Mouse (Mus musculus): ENCODE measurements around the gene Kbtbd12.

Kbtbd12 gene

GRCm38 (mm10) chr6:88637611-88638301, at the start of gene Kbtbd12:
Gene Kbtbd12 (minus strand): TSS chr6:88637950.
- DNase-seq (ENCODE audit: low read depth): no peak

GRCm38 (mm10) chr6:88683380-88684053, 45.8 kb upstream of the Kbtbd12 start:
- DNase-seq (ENCODE audit: low read depth): no peak

GRCm38 (mm10) chr6:88681026-88681425, 43.3 kb upstream of the Kbtbd12 start:
- no peak for DNase-seq (ENCODE audit: low read depth)

GRCm38 (mm10) chr6:88677738-88678137, 40.0 kb upstream of the Kbtbd12 start:
- DNase-seq (ENCODE audit: low read depth): no peak

- no peak for DNase-seq (ENCODE audit: low read depth)
Observed at GRCm38 (mm10) chr6:88676753-88677736, 39.3 kb upstream of the Kbtbd12 start.

GRCm38 (mm10) chr6:88675815-88676214, 38.1 kb upstream of the Kbtbd12 start:
- no peak for DNase-seq (ENCODE audit: low read depth)

- DNase-seq (ENCODE audit: low read depth): no peak
Observed at GRCm38 (mm10) chr6:88662284-88662683, 24.5 kb upstream of the Kbtbd12 start.

GRCm38 (mm10) chr6:88661696-88662095, 23.9 kb upstream of the Kbtbd12 start:
- no peak for DNase-seq (ENCODE audit: low read depth)

- no peak for DNase-seq (ENCODE audit: low read depth)
Observed at GRCm38 (mm10) chr6:88647564-88648295, 10.0 kb upstream of the Kbtbd12 start.

- no peak for DNase-seq (ENCODE audit: low read depth)
Observed at GRCm38 (mm10) chr6:88644786-88645185, 7.0 kb upstream of the Kbtbd12 start.

- DNase-seq (ENCODE audit: low read depth): no peak
Observed at GRCm38 (mm10) chr6:88641346-88641920, 3.7 kb upstream of the Kbtbd12 start.

- DNase-seq (ENCODE audit: low read depth): no peak
Observed at GRCm38 (mm10) chr6:88640331-88640730, 2.6 kb upstream of the Kbtbd12 start.

- DNase-seq (ENCODE audit: low read depth): no peak
Observed at GRCm38 (mm10) chr6:88639921-88640320, 2.2 kb upstream of the Kbtbd12 start.

GRCm38 (mm10) chr6:88639372-88639920, 1.7 kb upstream of the Kbtbd12 start:
- no peak for DNase-seq (ENCODE audit: low read depth)

GRCm38 (mm10) chr6:88638917-88639316, 1.2 kb upstream of the Kbtbd12 start:
- no peak for DNase-seq (ENCODE audit: low read depth)

- DNase-seq (ENCODE audit: low read depth): no peak
Observed at GRCm38 (mm10) chr6:88635881-88636754, 1.6 kb downstream of the Kbtbd12 start.

- no peak for DNase-seq (ENCODE audit: low read depth)
Observed at GRCm38 (mm10) chr6:88631293-88631692, 6.5 kb downstream of the Kbtbd12 start.

- no peak for DNase-seq (ENCODE audit: low read depth)
Observed at GRCm38 (mm10) chr6:88630560-88630959, 7.2 kb downstream of the Kbtbd12 start.

GRCm38 (mm10) chr6:88629821-88630220, 7.9 kb downstream of the Kbtbd12 start:
- no peak for DNase-seq (ENCODE audit: low read depth)

- DNase-seq (ENCODE audit: low read depth): peak; percentile 30
Observed at GRCm38 (mm10) chr6:88627317-88627811, 10.4 kb downstream of the Kbtbd12 start.
